Mouse (Mus musculus) intestine, embryonic 15.5 days (tissue): ENCODE data around the gene Tial1. TPM values are rescaled to one million over a fixed set of nuclear protein-coding genes. Genes with fewer than 3 reads are reported as not detected.
A peak's percentile ranks its signal among the peaks of the same experiment; 100 is the strongest.

Source experiments
- ATAC-seq: fragments of 200-750 bp; cut with Nextera tagmentation; 2 replicates; pipeline ENCODE4 v1.8.0; 2017; ENCODE audit warnings: moderate TSS enrichment, moderate library complexity
- H3K27ac ChIP-seq: fragments of 300-500 bp; sonication (generic); 2 replicates; pipeline ENCODE4 v1.5.1; 2015; ENCODE audit warnings: mild to moderate bottlenecking, inconsistent platforms
- H3K27me3 ChIP-seq: fragments of 300-500 bp; sonication (generic); replicated peaks from 2 replicates; pipeline ENCODE4 v1.6.1; 2015; ENCODE audit warnings: inconsistent platforms
- H3K36me3 ChIP-seq: fragments of 300-500 bp; sonication (generic); 2 replicates; pipeline ENCODE4 v1.6.1; 2015; ENCODE audit warnings: inconsistent platforms
- H3K4me1 ChIP-seq: fragments of 300-500 bp; sonication (generic); replicated peaks from 2 replicates; pipeline ENCODE4 v1.6.1; 2015; ENCODE audit warnings: inconsistent platforms
- H3K4me2 ChIP-seq: fragments of 300-500 bp; sonication (generic); replicated peaks from 2 replicates; pipeline ENCODE4 v1.6.1; 2015; ENCODE audit warnings: mild to moderate bottlenecking, inconsistent platforms
- H3K4me3 ChIP-seq: fragments of 300-500 bp; sonication (generic); replicated peaks from 2 replicates; pipeline ENCODE4 v1.5.1; 2015; ENCODE audit warnings: inconsistent platforms
- H3K9ac ChIP-seq: fragments of 300-500 bp; sonication (generic); 2 replicates; pipeline ENCODE4 v1.6.1; 2015; ENCODE audit warnings: inconsistent platforms
- H3K9me3 ChIP-seq: fragments of 300-500 bp; sonication (generic); 2 replicates; pipeline ENCODE4 v1.6.1; 2016; ENCODE audit warnings: inconsistent platforms
- WGBS: fragments of 180-500 bp; shearing (Covaris S2); methylation state at CpG from one replicate; pipeline ENCODE4 v1.1.7; 2015; 5-methylcytosine and 5-hydroxymethylcytosine counted together
- polyA plus RNA-seq: library from polyadenylated mRNA; unstranded; fragments of >200 nt; fragmentation: Nextera tagmentation; extraction: Ambion mirVana; gene quantifications from 2 replicates; pipeline ENCODE4 v1.2.1, GENCODE M21; 2015

Tial1 gene
- polyA plus RNA-seq, 1 experiment from 2014 or later: 24.2 TPM

DNA sequence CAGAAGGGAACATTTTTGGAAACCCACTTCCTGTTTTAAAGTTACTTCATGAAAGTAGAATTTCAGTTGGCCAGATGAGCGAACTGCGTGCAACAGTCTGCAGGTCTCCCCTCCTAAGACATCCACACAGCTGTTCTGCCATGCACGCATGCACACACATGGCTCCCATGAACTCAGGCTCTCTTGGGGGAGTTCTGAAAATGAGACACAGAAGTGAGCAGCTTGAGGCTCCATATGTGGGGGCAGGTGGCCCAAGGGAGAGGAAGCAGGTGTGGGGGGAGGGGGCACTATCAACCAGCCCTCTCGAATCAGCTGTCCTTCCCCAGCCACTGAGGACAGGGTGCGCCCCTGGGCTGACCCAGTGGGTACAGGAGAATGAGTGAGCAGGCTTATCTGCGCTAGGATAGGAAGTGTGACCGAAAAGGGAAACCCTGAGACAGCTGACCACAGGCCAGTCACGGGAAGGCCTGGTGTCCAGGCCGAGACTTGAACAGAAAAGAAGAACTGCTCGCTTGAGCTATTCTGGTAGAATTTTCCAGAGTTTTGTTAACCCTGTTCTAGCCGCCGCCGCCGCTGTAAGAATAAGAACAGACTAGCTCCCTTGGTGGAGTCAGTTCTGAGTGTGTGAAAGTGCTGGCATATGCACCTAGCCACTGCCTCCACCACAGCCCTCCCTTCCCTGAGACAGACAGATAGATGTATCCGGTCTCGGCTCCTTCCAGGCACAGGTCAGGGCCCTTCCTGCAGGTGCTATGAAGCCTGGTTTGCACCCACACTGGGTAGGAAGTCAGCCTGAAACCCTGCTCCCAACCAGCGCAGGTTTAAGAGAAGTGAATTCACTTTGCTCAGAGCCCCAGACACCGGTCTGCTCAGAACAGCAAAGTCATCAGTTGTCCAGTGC lies 69.2 kb downstream of the Tial1 start:
- H3K27ac ChIP-seq: peak overlapping the region; percentile 45; the same call in 1 of the 2 replicates
- H3K27me3 ChIP-seq: no peaks in the 10 kb centered on the region
- no peak overlapping the region for H3K4me2 ChIP-seq
- peak; percentile 44; the same call in 1 of the 2 replicates for ATAC-seq
- H3K36me3 ChIP-seq: no peaks in the 10 kb centered on the region
- no peak overlapping the region for H3K4me3 ChIP-seq
- H3K9ac ChIP-seq: no peak overlapping the region
- peaks cover 20% of the 10 kb centered on the region for H3K4me1 ChIP-seq
- WGBS: 69% methylated on average over 18 of the region's 18 CpGs
- no peaks in the 10 kb centered on the region for H3K9me3 ChIP-seq

DNA sequence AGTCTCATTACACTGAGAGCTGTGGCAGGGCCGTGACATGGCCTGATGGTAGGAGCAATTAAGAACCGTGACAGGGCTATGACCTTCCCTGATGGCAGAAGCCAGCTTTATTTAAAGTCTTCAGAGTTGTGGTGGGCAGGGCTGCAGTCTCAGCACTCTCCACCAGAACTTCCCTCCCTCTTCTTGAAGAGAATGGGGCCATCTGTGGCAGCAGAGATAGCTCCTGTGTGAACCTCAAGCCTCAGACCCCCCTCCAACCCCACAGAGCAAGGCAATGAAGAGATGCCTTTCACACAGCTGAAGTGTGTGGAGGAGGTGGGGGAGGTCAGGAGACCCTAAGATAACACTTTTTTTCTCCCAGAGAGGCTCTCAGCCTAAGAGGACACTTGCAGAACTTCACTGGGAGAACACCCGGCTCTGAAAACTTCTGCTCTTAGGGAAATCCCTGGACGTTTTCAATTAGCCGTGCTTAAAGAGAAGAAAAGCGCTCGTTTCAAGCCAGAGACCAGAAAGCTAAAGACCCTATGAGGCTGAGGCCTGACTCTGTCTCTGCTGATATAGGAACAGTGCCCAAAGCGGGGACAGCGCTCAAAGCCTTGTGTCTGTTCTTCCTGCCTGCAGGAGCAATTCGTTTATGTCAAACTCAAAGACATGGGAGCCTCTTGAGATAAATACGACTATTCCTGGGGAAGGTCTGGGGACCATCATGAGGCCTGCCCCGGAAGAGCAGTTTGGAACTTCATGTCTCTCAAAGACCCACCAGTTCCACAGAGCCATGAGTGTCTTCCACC lies 70.1 kb downstream of the Tial1 start:
- Histone ChIP-seq H3K9ac (no peak overlapping the region), H3K36me3 (no peaks in the 10 kb centered on the region), H3K27me3 (no peaks in the 10 kb centered on the region), H3K27ac (peak overlapping the region; percentile 45; the same call in 1 of the 2 replicates), H3K4me1 (peaks cover 20% of the 10 kb centered on the region), H3K9me3 (no peaks in the 10 kb centered on the region), H3K4me3 (no peak overlapping the region), H3K4me2 (no peak overlapping the region)
- 39% methylated on average over 12 of the region's 12 CpGs for WGBS
- 0 out of 2 replicates have a peak, but pooled peaks have one; percentile 31 for ATAC-seq

Other genes starting within 250 kb of the Tial1 start
- gene Armc5, start 224.4 kb downstream of the Tial1 start, polyA plus RNA-seq: 17.4 and 17.6 TPM in 2 replicates
- 5.7 and 6.1 TPM in 2 replicates for gene 9130023H24Rik, start 223.7 kb downstream of the Tial1 start, polyA plus RNA-seq
- 160 and 163 TPM in 2 replicates for gene Tgfb1i1, start 214.9 kb downstream of the Tial1 start, polyA plus RNA-seq
- 0.20 and 0.24 TPM in 2 replicates for gene Slc5a2, start 196.1 kb downstream of the Tial1 start, polyA plus RNA-seq
- gene BC017158, start 163.5 kb downstream of the Tial1 start, polyA plus RNA-seq: 43.0 and 51.0 TPM in 2 replicates
- gene Rgs10, start 43.0 kb downstream of the Tial1 start, polyA plus RNA-seq: 26.4 and 30.5 TPM in 2 replicates
- gene Bag3, start 61.9 kb upstream of the Tial1 start, polyA plus RNA-seq: 10.9 and 12.3 TPM in 2 replicates
- 17.3 and 17.9 TPM in 2 replicates for gene Inpp5f, start 149.6 kb upstream of the Tial1 start, polyA plus RNA-seq